Mouse (Mus musculus): ENCODE results near the gene Spem2.

DNA sequence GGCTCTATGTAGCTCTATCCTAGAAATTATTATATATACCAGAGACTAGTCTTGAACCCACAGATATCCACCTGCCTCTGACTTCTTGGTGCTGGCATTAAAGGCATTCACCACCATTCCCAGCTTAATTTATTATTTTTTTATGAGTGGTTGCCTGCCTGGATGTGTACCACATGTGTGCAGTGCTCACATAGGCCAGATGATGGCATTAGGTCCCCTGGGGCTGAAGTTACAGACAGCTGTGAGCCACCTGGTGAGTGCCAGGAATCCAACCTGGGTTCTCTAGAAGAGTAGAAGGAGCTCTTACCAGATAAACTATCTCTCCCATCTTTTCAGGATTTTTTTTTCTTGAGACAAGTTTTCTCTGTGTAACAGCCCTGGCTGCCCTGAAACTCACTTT lies 8.0 kb downstream of the Spem2 start:
- TF ChIP-seq EP300 (IDR thresholded peaks at IDR 0.05; ENCODE audit: low read depth) = no peak
- TF ChIP-seq CTCF (IDR thresholded peaks at IDR 0.05; ENCODE audit: low read depth) = peak; percentile 24; the same call in 1 of the 2 replicates
